Mouse (Mus musculus): ENCODE data around the gene Tas2r134. TPM values are rescaled to one million over a fixed set of nuclear protein-coding genes. Genes with fewer than 3 reads are reported as not detected.

Gene Tas2r134
- polyA plus RNA-seq (2015; fragmentation: Nextera tagmentation; extraction: Ambion mirVana): not detected in 2 replicates

DNA sequence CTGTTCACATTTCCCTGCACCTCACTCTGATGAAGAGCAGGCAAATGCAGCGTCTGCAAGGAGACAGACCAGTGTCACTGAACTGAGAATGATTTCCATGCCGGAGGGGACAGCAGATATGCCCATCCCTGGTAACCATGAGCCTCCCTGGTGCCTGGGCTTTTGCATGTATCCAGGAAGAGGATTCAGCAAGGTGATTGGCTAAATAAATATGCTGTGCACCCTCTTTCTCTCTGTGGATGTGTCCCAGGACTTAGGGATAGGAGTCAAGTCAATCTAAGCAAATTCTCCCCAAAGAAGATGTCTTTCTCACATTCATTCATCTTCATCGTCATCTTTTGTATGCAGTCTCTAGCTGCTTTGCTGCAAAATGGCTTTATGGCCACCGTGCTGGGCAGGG, at the start of gene Tas2r134:
Gene Tas2r134 (plus strand): TSS at position 301 of the 400 bp plus-strand sequence.
- Histone ChIP-seq H3K4me2 (ENCODE audit: low read length) (no peak within 1 kb of the TSS), H3K4me1 (ENCODE audit: control insufficient read depth, insufficient read depth, low read length) (no peaks in the 10 kb centered on the region), H3K9me3 (replicated peaks; ENCODE audit: control insufficient read depth, low read length, poor library complexity, severe bottlenecking) (no peaks in the 10 kb centered on the region), H3K27ac (ENCODE audit: low read length) (no peak within 1 kb of the TSS), H3K9ac (ENCODE audit: low read depth, low read length) (no peak within 1 kb of the TSS), H3K27me3 (ENCODE audit: control insufficient read depth, insufficient read depth, low read depth, low read length) (no peaks in the 10 kb centered on the region), H3K4me3 (ENCODE audit: low read depth, low read length) (no peak within 1 kb of the TSS), H3K36me3 (ENCODE audit: control insufficient read depth, insufficient read depth, low read length) (no peaks in the 10 kb centered on the region)
- 82% methylated on average over 4 of the region's 4 CpGs for WGBS
- no peak for ATAC-seq

DNA sequence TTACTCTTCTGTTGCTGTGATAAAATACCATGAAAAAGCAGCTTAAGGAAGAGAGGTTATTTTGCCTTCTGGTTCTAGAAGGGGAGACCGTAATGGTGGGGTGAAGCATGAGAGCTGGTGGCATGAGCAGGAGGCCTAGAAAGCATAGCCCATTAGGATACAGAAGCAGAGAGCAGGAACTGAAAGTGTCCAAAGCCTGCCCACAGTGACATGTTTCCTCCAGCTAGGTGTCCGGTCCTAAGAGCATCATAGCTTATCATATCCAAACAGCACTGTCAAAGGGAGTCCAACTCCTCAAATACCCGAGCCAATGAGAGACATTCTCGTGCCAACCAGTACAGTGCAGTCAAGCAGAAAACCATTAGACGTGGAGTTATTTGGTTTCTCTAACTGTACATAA, 47.5 kb upstream of the Tas2r134 start:
- H3K27ac ChIP-seq (ENCODE audit: low read length): no peak overlapping the region
- H3K4me2 ChIP-seq (ENCODE audit: low read length): no peak overlapping the region
- ATAC-seq: no peak
- H3K4me3 ChIP-seq (ENCODE audit: low read depth, low read length): no peak overlapping the region
- H3K36me3 ChIP-seq (ENCODE audit: control insufficient read depth, insufficient read depth, low read length): no peaks in the 10 kb centered on the region
- 81% methylated on average over 5 of the region's 5 CpGs for WGBS
- H3K9ac ChIP-seq (ENCODE audit: low read depth, low read length): no peak overlapping the region
- H3K9me3 ChIP-seq (replicated peaks; ENCODE audit: control insufficient read depth, low read length, poor library complexity, severe bottlenecking): no peaks in the 10 kb centered on the region
- no peaks in the 10 kb centered on the region for H3K4me1 ChIP-seq (ENCODE audit: control insufficient read depth, insufficient read depth, low read length)
- H3K27me3 ChIP-seq (ENCODE audit: control insufficient read depth, insufficient read depth, low read depth, low read length): no peaks in the 10 kb centered on the region

DNA sequence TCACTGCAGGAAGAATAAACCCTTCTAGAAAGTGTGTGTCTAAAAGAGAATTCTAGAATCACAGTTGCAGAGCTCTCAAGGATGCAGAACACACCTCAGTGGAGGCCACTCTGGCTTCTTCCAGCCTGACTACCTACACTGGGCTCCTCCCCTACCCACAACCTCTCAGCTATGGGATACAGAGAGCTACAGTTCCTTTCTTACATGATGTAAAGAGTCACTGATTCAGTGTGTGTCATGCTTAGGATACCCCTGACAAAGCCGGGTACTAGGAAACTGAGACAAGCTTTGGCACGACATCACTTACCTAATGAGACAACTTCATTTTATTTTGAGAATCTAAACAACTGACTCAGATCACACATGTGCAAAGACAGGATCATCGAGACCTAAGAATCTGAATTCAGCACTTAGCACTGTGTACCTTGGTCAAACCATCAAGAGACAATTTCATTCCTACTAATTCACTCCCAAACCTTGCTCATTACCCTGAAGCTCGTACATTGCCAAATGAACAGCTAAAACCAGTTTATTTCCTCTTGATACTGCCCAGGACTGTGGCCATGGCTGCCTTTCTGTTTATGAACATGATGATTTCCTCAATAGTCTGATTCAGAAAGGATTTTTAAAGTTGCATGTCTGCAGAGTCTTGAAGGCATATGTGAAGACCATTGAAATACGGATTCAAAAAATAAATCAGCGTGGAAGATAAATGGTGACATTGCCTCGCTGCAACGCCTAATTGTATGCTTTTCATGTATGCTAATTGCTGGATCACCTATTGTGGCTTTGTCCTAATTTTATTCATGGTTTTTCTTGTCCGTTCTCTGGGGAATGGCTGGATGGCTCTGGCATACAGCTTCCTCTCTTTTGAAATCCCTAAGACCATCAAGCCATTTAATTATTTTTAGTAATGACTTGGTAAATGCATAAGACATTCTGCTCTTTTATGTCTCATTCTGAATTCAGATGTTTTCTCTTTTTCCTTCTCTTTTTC, 43.0 kb upstream of the Tas2r134 start:
- no peak overlapping the region for H3K27ac ChIP-seq (ENCODE audit: low read length)
- WGBS: 38% methylated on average over 9 of the region's 9 CpGs
- no peak for ATAC-seq

DNA sequence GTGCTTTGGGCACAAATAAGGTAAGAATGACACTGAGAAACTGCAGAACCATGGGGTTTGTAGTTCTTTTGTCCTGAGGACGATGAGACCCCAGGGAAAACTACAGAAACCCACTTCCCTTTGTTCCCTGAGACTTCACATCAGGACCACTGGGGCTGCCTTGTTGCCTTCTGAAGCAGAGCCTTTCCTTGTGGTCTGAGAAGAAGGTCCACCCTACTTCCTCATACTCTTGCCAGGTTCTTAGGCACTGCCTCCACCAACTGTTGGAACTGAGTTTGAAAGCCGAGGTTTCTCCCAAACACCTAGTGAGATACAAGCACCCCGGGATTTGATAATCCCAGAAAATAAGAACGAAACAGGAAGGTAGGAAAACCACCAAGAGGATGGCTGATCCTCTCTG, 39.0 kb upstream of the Tas2r134 start:
- Histone ChIP-seq H3K4me1 (ENCODE audit: control insufficient read depth, insufficient read depth, low read length) (peaks cover 9% of the 10 kb centered on the region), H3K9me3 (replicated peaks; ENCODE audit: control insufficient read depth, low read length, poor library complexity, severe bottlenecking) (no peaks in the 10 kb centered on the region), H3K27me3 (ENCODE audit: control insufficient read depth, insufficient read depth, low read depth, low read length) (no peaks in the 10 kb centered on the region), H3K36me3 (ENCODE audit: control insufficient read depth, insufficient read depth, low read length) (no peaks in the 10 kb centered on the region), H3K9ac (ENCODE audit: low read depth, low read length) (no peak overlapping the region), H3K27ac (ENCODE audit: low read length) (no peak overlapping the region), H3K4me2 (ENCODE audit: low read length) (no peak overlapping the region), H3K4me3 (ENCODE audit: low read depth, low read length) (no peak overlapping the region)
- ATAC-seq: no peak
- WGBS: 86% methylated on average over 4 of the region's 4 CpGs

More for the DNA sequence above, 43.0 kb upstream of the Tas2r134 start:
- Histone ChIP-seq H3K36me3 (ENCODE audit: control insufficient read depth, insufficient read depth, low read length) (no peaks in the 10 kb centered on the region), H3K4me3 (ENCODE audit: low read depth, low read length) (no peak overlapping the region), H3K27me3 (ENCODE audit: control insufficient read depth, insufficient read depth, low read depth, low read length) (no peaks in the 10 kb centered on the region), H3K4me2 (ENCODE audit: low read length) (no peak overlapping the region), H3K9ac (ENCODE audit: low read depth, low read length) (no peak overlapping the region), H3K4me1 (ENCODE audit: control insufficient read depth, insufficient read depth, low read length) (peaks cover under 1% of the 10 kb centered on the region; the same call in 1 of the 2 replicates), H3K9me3 (replicated peaks; ENCODE audit: control insufficient read depth, low read length, poor library complexity, severe bottlenecking) (no peaks in the 10 kb centered on the region)

DNA sequence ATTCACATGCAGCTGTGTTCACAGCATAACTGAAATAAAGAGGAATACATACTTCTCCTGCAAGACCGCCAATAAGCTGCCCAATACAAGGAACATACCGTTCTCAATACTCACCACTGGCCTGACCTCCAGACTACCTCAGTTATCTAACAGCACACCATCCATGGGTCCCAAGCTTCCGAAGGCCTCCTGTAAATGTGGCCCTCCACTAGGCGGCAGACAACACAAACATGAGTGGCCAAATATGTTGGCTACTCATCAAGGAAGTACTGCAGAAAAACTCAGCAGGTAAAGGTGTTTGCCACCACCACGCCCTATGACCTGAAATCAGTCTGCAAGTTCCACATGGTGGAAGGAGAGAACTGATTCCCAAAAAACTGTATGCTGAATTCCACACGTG, 38.4 kb upstream of the Tas2r134 start:
- Histone ChIP-seq H3K4me2 (ENCODE audit: low read length) (no peak overlapping the region), H3K27ac (ENCODE audit: low read length) (no peak overlapping the region), H3K9me3 (replicated peaks; ENCODE audit: control insufficient read depth, low read length, poor library complexity, severe bottlenecking) (no peaks in the 10 kb centered on the region), H3K36me3 (ENCODE audit: control insufficient read depth, insufficient read depth, low read length) (no peaks in the 10 kb centered on the region), H3K27me3 (ENCODE audit: control insufficient read depth, insufficient read depth, low read depth, low read length) (no peaks in the 10 kb centered on the region), H3K4me1 (ENCODE audit: control insufficient read depth, insufficient read depth, low read length) (peaks cover 9% of the 10 kb centered on the region), H3K4me3 (ENCODE audit: low read depth, low read length) (no peak overlapping the region), H3K9ac (ENCODE audit: low read depth, low read length) (no peak overlapping the region)
- 77% methylated on average over 6 of the region's 6 CpGs for WGBS
- no peak for ATAC-seq

DNA sequence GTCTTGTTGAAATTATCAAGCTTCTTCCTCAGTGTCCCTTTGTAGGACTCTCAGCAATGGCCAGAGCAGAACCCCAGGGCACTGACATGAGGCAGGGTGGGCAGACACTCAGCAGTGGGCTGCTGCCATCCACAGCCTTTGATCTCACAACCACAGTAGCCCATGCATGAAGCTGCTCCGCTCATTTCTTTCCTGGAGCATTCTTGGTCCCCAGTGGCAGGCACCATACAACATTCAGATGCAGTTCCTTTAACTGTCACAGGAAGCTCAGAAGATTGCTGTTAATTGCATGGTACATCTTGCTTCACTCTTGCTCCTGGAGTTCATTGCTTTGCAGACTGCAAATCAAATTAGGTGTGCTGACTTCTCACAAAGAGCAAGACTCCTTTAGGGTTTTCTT, 37.7 kb upstream of the Tas2r134 start:
- no peak overlapping the region for H3K27ac ChIP-seq (ENCODE audit: low read length)
- WGBS: 10% methylated on average over 1 of the region's 1 CpGs
- ATAC-seq: 0 out of 2 replicates have a peak, but pooled peaks have one; percentile 41

DNA sequence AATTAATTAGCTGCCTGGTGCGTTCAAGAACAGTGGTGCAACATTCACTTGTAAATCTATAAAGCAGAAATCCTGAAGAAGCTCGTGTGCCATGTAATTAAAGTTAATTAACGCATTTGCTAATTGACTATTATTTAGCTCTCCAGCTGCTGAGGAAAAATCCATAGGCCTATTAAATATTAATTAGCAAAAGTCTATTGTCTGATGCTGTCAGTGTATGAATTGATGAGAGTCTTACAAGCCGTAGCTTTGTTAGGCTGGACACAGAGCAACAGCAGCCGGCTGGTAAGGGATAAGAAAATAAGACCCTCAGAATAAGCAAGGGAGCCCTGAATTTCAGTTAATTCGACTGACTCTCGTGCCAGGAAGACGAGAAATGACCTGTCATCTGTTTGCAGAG, 37.0 kb upstream of the Tas2r134 start:
- Histone ChIP-seq H3K4me1 (ENCODE audit: control insufficient read depth, insufficient read depth, low read length) (peaks cover 9% of the 10 kb centered on the region), H3K9ac (ENCODE audit: low read depth, low read length) (no peak overlapping the region), H3K4me2 (ENCODE audit: low read length) (no peak overlapping the region), H3K27me3 (ENCODE audit: control insufficient read depth, insufficient read depth, low read depth, low read length) (no peaks in the 10 kb centered on the region), H3K36me3 (ENCODE audit: control insufficient read depth, insufficient read depth, low read length) (no peaks in the 10 kb centered on the region), H3K4me3 (ENCODE audit: low read depth, low read length) (no peak overlapping the region), H3K9me3 (replicated peaks; ENCODE audit: control insufficient read depth, low read length, poor library complexity, severe bottlenecking) (no peaks in the 10 kb centered on the region), H3K27ac (ENCODE audit: low read length) (0 out of 2 replicates have a peak overlapping the region, but pooled peaks have one; percentile 13)
- 33% methylated on average over 8 of the region's 8 CpGs for WGBS
- ATAC-seq: no peak

More for the DNA sequence above, 37.7 kb upstream of the Tas2r134 start:
- Histone ChIP-seq H3K36me3 (ENCODE audit: control insufficient read depth, insufficient read depth, low read length) (no peaks in the 10 kb centered on the region), H3K4me3 (ENCODE audit: low read depth, low read length) (no peak overlapping the region), H3K9ac (ENCODE audit: low read depth, low read length) (no peak overlapping the region), H3K9me3 (replicated peaks; ENCODE audit: control insufficient read depth, low read length, poor library complexity, severe bottlenecking) (no peaks in the 10 kb centered on the region), H3K4me1 (ENCODE audit: control insufficient read depth, insufficient read depth, low read length) (peaks cover 9% of the 10 kb centered on the region), H3K4me2 (ENCODE audit: low read length) (no peak overlapping the region), H3K27me3 (ENCODE audit: control insufficient read depth, insufficient read depth, low read depth, low read length) (no peaks in the 10 kb centered on the region)

DNA sequence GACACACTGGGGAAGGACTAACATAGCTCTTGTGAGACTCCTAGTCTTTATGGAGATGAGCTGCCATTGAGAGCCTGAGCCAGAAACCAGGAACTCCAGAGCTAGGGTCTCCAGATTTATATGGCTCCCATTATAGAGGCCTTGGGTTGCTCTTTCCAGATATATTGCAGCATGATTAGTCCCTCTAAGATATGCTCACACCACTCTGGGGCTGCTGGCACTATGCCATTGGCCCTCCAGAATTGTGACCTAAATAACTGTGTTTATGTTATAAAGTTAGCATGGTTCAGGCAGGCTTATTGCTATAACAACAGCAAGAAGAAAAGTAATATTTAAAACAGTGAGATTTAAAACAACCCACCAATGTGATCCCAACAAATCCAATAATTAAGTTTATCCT, 35.2 kb upstream of the Tas2r134 start:
- Histone ChIP-seq H3K4me1 (ENCODE audit: control insufficient read depth, insufficient read depth, low read length) (peaks cover 9% of the 10 kb centered on the region), H3K9me3 (replicated peaks; ENCODE audit: control insufficient read depth, low read length, poor library complexity, severe bottlenecking) (no peaks in the 10 kb centered on the region), H3K27ac (ENCODE audit: low read length) (no peak overlapping the region), H3K9ac (ENCODE audit: low read depth, low read length) (no peak overlapping the region), H3K4me3 (ENCODE audit: low read depth, low read length) (no peak overlapping the region), H3K36me3 (ENCODE audit: control insufficient read depth, insufficient read depth, low read length) (no peaks in the 10 kb centered on the region), H3K4me2 (ENCODE audit: low read length) (no peak overlapping the region), H3K27me3 (ENCODE audit: control insufficient read depth, insufficient read depth, low read depth, low read length) (no peaks in the 10 kb centered on the region)
- ATAC-seq: no peak

DNA sequence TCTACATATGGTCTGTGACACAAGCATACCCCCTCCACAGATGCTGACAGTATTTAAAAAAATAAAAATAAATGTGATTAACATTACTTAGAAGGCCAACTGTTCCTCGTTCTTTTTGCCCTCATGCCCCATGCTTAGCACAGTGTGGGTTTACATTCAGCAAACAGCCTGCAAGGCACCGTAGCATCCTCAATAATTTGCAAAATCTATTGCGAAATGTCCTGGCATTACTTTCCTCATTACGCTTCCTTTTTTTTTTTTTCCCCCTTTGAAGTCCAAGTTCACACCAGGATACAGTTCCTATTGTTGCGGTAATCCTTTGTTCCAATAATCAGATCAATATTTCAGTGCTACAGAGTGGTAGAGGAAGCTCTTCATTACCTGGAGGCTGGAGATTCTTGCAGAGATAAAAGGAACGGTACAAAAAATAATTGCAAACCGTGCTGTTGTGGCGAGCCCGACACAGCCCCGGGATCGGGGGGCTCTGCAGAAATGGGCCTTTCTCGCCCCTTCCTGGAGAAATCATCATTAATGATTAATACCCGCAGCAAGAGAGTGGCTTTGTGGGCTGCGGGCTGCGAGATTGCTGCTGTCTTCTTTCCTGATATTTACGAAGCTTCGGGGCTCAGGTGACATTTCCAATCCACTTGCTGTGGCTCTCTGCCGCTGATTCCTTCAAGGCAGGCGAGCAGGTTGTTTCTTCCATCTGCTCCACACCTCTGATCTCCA, 27.7 kb upstream of the Tas2r134 start:
- H3K4me3 ChIP-seq (ENCODE audit: low read depth, low read length): peak overlapping the region; percentile 24
- peak overlapping the region; percentile 75 for H3K27ac ChIP-seq (ENCODE audit: low read length)
- H3K4me2 ChIP-seq (ENCODE audit: low read length): peak overlapping the region; percentile 48
- no peaks in the 10 kb centered on the region for H3K27me3 ChIP-seq (ENCODE audit: control insufficient read depth, insufficient read depth, low read depth, low read length)
- H3K36me3 ChIP-seq (ENCODE audit: control insufficient read depth, insufficient read depth, low read length): no peaks in the 10 kb centered on the region
- peaks cover 16% of the 10 kb centered on the region for H3K4me1 ChIP-seq (ENCODE audit: control insufficient read depth, insufficient read depth, low read length)
- WGBS: 21% methylated on average over 19 of the region's 19 CpGs
- no peaks in the 10 kb centered on the region for H3K9me3 ChIP-seq (replicated peaks; ENCODE audit: control insufficient read depth, low read length, poor library complexity, severe bottlenecking)
- H3K9ac ChIP-seq (ENCODE audit: low read depth, low read length): peak overlapping the region; percentile 32
- peak; percentile 83 for ATAC-seq
